ENCODE assay signal across 20 mouse cellular contexts in genomic region chr4:153812866-153813265, GRCm38 (mm10).
DNase-seq lines count a peak whose midpoint lies in the region; ATAC-seq and TF ChIP-seq lines count a peak whose summit lies in the region.
"Had no signal": no experiment of that assay in that cellular context is flagged by ENCODE, and none has a peak within 500 bp of the region (broad histone marks: within the 10 kb centered on the region; RNA-seq: fewer than 3 reads in every experiment).

No protein-coding gene starts in this region.

- no peak overlapping the region for H3K4me2 ChIP-seq in forebrain, postnatal 0 days (ENCODE audit: low read depth)
- no peak overlapping the region for H3K4me2 ChIP-seq in forebrain, embryonic 14.5 days (ENCODE audit: low read length)
- H3K4me2 ChIP-seq: forebrain, embryonic 13.5 days; heart, embryonic 12.5 days; heart, embryonic 15.5 days; hindbrain, embryonic 14.5 days had no signal

- H3K9me3 ChIP-seq in forebrain, postnatal 0 days (ENCODE audit: low read length): no peaks in the 10 kb centered on the region
- no peaks in the 10 kb centered on the region for H3K9me3 ChIP-seq in forebrain, embryonic 14.5 days (replicated peaks; ENCODE audit: control insufficient read depth, low read length)
- H3K9me3 ChIP-seq: forebrain, embryonic 10.5 days; forebrain, embryonic 13.5 days; heart, embryonic 15.5 days had no signal

- 74% methylated on average over 9 of the region's 9 CpGs for WGBS in forebrain, postnatal 0 days
- WGBS in forebrain, embryonic 14.5 days: 90% methylated on average over 9 of the region's 9 CpGs

- no peaks in the 10 kb centered on the region for H3K27me3 ChIP-seq in forebrain, postnatal 0 days (ENCODE audit: insufficient read depth, low read length)
- H3K27me3 ChIP-seq in forebrain, embryonic 14.5 days (replicated peaks; ENCODE audit: control insufficient read depth, insufficient read depth, low read length): no peaks in the 10 kb centered on the region
- H3K27me3 ChIP-seq: forebrain, embryonic 13.5 days had no signal

- no peak overlapping the region for H3K9ac ChIP-seq in forebrain, postnatal 0 days
- H3K9ac ChIP-seq in forebrain, embryonic 14.5 days (ENCODE audit: low read length): no peak overlapping the region
- H3K9ac ChIP-seq: forebrain, embryonic 13.5 days; heart, embryonic 12.5 days; heart, embryonic 15.5 days; hindbrain, embryonic 14.5 days had no signal

- no peak for ATAC-seq in forebrain, postnatal 0 days
- ATAC-seq in forebrain, embryonic 14.5 days: no peak
- ATAC-seq: activated CD4-positive, CD25-positive, alpha-beta regulatory T cell, adult 4 months; forebrain, embryonic 13.5 days; intestine, postnatal 0 days had no signal

- no peak overlapping the region for H3K4me3 ChIP-seq in forebrain, postnatal 0 days (ENCODE audit: low read depth, low read length)
- no peak overlapping the region for H3K4me3 ChIP-seq in forebrain, embryonic 14.5 days (ENCODE audit: low read depth, low read length)
- H3K4me3 ChIP-seq: forebrain, embryonic 10.5 days; forebrain, embryonic 13.5 days; heart, embryonic 12.5 days; heart, embryonic 15.5 days had no signal

- no peaks in the 10 kb centered on the region for H3K36me3 ChIP-seq in forebrain, postnatal 0 days (ENCODE audit: insufficient read depth)
- no peaks in the 10 kb centered on the region for H3K36me3 ChIP-seq in forebrain, embryonic 14.5 days (ENCODE audit: control insufficient read depth, insufficient read depth, low read length)
- H3K36me3 ChIP-seq: forebrain, embryonic 10.5 days; heart, embryonic 12.5 days; heart, embryonic 15.5 days had no signal

- no peak overlapping the region for H3K27ac ChIP-seq in forebrain, postnatal 0 days (ENCODE audit: low read depth, low read length)
- no peak overlapping the region for H3K27ac ChIP-seq in forebrain, embryonic 14.5 days (ENCODE audit: low read depth, low read length)
- H3K27ac ChIP-seq: forebrain, embryonic 10.5 days; forebrain, embryonic 13.5 days; heart, embryonic 15.5 days; hindbrain, embryonic 14.5 days had no signal

- TF ChIP-seq CTCF in forebrain, postnatal 0 days (IDR thresholded peaks at IDR 0.05; ENCODE audit: low read depth): no peak

- DNase-seq in cerebellum, postnatal 10 days: peak; percentile 76 to 78
- no peak for DNase-seq in cerebellum, adult 8-10 months
- peak; percentile 25 for DNase-seq in forebrain, postnatal 0 days
- no peak for DNase-seq in forebrain, embryonic 14.5 days (ENCODE audit: low spot score)
- DNase-seq in layer of hippocampus, adult 9-11 months: peak; percentile 26
- no peak for DNase-seq in layer of hippocampus, adult 9-10 months (ENCODE audit: low spot score)
- DNase-seq: adrenal gland, adult 8-10 months; adrenal gland, postnatal 25 days; cerebellum, adult 18-20 months; gastrocnemius, postnatal 25 days; heart, adult 18-20 months; heart, postnatal 10 days; heart, postnatal 36 days had no signal

- no peaks in the 10 kb centered on the region for H3K4me1 ChIP-seq in forebrain, postnatal 0 days (ENCODE audit: insufficient read depth)
- no peaks in the 10 kb centered on the region for H3K4me1 ChIP-seq in forebrain, embryonic 14.5 days (ENCODE audit: control insufficient read depth, insufficient read depth, low read length)
- H3K4me1 ChIP-seq: forebrain, embryonic 13.5 days; heart, embryonic 12.5 days; heart, embryonic 15.5 days had no signal

Comparison
In these comparisons a context has a peak if more than half of its experiments do, and no peak if none do; other contexts are left out.
1. DNase-seq: peak in cerebellum, postnatal 10 days (2 of 2), forebrain, postnatal 0 days (single experiment) and layer of hippocampus, adult 9-11 months (single experiment); none in cerebellum, adult 8-10 months (single experiment), forebrain, embryonic 14.5 days (single experiment) and layer of hippocampus, adult 9-10 months (single experiment).